Mouse (Mus musculus) lung, postnatal 0 days (tissue): ENCODE data around the gene Fam92b.

ENCODE experiments used
- CTCF ChIP-seq: IDR thresholded peaks from 2 replicates; pipeline ENCODE4 v1.5.1; 2016; ENCODE audit warnings: antibody characterized with exemption, mild to moderate bottlenecking
- EP300 ChIP-seq: IDR thresholded peaks from 2 replicates; pipeline ENCODE4 v1.6.1; 2016; ENCODE audit warnings: antibody characterized with exemption, mild to moderate bottlenecking, control low read depth

DNA sequence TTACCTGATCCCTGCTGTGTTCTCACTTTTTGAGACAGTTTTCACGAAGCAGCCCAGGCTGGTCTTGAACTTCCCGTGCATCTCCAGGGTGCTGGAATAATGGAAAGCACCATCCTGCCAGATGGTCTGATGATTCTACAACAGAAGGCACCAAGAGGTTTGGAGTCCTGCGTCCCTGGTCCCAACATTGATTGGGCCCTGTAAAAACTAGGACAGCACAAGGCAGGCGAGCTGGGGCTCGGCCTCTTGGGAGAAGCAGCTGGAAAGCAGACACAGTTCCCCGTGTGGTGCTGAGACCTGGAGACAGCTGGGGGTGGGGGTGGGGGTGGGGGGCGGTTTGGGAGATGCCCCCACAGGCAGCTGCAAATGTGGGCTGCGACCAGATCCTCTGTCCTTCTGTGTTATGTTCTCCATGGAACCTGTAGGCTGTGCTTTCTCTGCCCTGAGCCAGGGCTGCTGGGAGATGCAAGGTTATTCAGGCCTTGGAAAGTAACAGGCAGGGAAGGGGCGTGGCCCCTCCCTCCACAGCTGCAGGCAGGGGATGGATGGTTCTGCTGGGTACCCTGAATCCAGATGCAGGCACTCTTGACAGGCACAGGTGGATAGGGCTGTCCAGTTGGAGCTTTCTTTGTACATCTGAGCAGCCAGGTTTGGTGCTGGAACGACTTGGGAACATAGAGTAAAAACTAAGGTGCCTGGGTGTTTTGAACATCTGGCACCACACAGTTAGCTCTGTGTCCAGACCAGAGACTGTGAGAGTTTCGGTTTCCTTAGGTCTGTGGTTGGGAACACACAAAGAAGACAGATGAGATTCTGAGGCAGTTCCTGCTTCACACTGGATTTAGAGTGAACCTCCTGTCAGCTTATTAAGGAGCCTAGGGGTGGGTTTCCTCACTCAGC, 47.5 kb upstream of the Fam92b start:
- TF ChIP-seq CTCF (no peak), EP300 (no peak)
